Mouse (Mus musculus): ENCODE data around the gene Prss38.

Gene Prss38

DNA sequence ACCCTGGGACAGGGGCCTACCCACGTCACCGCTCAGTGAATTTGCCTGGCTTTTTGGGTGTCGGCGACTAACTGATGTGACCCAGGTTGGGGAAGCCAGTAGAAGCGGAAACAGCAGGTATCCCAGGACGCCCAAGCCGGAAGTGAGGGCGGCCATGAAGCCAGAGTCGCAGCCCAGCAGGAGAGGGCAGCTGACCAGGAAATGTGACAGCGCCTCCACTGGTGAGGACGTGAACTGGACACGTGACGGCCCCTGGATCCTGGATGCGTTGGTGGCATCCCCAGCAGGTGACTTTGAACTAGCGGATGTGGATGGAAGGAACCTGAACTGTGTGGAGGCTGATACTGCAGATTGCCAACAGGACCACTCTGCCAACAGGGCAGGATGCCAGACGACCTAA lies at the start of gene Prss38:
Gene Prss38, minus strand, starts transcription at position 183 of the 400 bp plus-strand sequence.
- no peak for DNase-seq

DNA sequence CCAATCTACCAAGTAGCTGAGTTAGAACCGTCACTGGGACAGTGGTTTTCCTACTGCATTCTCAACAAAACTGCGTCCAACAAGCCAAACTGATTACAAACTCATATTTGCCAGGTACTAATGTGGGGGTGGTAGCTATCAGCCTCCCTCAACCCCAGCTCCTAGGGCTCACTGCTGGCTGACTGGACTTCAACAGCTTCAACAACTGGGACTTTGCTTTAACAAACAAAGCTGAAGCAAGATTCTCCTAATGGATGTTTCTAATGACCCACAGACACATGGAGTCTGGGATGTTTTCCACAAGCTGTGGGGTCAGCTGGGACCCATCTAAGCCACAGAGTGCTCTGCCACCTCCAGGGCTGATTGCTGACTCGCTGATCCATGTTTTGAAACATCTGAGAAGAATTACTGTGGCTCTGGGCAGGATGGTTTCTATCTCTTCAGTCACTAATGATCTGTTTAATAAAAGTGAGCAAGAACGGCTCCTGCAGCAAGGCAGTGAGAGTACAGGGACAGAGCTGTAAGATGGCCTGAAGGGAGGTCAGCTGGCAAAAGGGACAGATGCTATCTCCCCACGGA lies 47.6 kb upstream of the Prss38 start:
- no peak for DNase-seq

DNA sequence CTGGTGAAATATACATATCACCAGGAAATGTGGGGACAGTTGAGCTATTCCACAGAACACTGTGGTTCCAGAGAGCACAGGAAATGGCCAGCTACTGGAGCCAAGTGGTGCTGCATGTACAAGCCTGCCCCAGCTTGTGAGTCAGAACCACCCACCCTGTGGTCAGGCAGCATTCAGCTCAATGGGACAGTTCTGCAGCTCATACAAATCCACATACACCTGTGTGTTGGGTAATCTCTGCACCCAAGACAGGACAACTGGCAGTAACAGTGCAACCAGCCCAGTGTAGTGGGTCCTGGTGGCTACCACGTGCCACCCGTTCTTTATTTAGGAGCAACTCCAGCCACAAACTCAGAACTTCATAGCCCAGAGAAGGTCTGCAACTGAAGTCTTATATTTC lies 46.5 kb upstream of the Prss38 start:
- DNase-seq, result no peak

DNA sequence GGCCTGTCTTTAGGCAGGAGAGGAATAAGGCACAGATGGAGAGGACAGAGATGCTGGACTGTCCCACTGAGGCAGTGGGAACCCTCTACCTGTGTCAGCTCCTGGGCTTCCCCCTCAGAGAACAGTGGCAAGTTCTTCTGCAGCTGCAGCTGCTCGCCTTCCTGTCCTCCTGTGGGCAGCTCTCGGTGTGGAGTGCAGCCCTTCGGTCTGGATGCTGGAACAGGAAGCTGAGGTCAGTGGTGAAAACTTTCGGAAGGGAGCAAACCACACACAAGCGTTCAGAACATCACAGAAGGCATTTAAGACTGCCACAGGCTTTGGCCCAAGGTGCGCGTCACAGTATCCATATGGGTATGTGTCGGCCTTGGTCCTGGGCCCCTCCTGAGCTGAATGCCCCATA lies 46.0 kb upstream of the Prss38 start:
- no peak for DNase-seq

DNA sequence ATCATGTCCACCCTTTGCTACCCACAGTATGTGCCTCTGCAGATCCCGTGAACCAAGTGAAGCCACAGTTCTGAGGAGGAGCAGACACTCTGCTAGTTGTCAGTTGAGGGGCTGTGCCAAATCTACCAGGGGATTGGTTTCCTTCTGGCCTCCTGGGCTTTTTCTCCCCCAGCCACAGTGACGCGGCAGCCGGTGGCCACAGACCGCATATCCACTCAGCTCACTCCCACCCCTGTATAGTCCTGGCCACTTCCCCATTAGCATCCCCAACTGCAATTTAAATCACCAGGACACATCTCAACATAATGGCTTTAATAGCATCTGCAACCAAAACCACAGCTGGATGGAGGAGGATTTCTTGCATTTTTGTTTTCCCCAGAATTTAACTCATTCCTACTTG lies 43.3 kb upstream of the Prss38 start:
- no peak for DNase-seq

DNA sequence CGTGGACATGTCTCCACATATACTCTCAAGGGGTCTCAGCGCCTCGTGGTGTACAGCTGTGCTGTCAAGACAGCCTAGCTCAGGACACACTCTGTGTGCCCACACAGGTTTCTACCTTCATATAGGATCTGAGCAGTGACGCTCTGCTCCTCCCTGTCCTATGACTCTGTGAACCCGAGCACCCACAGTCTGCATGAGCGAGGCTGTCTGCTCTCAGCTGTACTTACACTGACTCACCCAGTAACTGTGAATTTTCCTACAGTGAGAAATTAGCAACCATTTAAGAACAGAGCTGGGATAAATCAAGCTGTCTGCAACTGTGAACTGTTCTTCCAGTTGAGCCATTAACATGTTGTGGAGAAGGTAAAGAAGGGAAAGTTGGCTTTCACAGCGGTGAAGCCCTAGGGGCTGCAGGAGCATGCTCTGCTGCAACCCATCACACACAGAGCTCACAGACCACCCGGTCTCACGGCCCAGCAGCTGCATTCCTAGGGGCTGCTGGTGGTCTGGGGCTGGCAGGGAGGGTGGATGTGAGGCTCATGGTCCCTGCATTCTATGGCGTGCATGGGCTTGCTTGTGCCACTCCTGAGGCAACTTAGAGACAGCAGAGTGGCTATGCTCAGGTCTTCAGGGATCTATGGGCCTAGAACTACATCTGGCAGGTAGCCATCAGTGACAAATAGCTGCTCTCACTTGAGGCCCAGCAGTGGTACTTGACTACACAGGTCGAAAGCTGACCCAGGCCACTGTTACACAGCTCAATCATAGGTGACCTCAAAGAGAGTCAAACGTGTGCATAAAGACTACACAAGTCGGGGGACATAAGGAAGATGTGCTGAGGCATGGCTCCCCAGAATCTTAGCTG lies 37.8 kb upstream of the Prss38 start:
- no peak for DNase-seq

DNA sequence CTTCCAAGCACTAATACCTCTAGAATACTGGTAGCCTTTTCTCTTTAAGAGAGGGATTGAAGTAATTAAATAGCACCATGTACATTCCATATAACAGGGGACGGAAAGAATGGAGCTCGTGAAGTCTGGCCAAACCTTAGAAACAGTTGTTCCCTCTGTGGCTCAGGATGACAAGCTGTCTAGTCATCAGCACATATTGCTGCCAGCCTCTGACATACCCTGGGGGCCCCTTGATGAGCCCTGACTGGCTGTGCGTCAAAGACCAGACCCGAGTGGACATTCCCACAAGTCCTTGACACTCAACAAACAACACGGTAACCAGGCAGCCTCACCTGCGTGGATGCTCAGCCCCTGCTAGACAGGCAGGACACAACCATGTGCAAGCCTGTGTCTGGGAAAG lies 36.6 kb upstream of the Prss38 start:
- DNase-seq, result no peak

DNA sequence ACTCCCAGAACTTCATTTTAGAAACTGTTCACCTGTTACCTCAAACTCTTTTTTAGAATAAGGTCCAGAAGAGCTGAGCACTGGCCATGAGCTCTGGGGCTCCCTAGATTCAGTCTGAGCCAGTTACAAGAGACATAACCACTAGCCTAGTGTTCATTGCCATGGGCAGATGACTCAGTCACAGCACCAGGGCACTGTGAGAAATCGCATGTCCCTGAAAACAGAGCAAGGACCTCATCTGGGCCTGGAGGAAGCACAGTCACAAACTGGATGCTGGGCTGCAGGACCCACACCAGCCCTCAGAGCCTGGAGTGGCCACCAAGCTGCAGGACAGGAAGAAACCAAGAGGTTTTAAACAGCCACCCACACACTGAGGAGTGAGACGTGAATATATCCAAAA lies 35.4 kb upstream of the Prss38 start:
- no peak for DNase-seq

DNA sequence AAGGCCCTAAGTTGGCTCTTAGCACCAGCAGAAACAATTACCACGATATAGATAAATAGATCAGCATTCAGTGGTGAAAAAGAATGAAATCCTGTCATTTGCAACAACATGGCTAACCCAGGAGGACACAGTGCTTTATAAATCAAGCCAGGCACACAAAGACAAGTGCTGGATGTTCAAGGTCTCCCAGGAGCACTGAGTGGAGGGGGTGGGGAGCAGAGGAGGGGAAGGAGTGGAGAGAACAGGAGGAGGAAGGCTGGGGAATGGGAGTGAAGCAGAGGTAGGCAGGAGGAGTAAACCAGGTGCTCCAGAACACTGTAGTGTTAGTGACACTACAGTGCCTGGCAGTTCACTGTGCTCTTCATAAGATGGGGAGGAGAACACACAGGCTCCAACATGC lies 30.3 kb upstream of the Prss38 start:
- DNase-seq, result no peak

DNA sequence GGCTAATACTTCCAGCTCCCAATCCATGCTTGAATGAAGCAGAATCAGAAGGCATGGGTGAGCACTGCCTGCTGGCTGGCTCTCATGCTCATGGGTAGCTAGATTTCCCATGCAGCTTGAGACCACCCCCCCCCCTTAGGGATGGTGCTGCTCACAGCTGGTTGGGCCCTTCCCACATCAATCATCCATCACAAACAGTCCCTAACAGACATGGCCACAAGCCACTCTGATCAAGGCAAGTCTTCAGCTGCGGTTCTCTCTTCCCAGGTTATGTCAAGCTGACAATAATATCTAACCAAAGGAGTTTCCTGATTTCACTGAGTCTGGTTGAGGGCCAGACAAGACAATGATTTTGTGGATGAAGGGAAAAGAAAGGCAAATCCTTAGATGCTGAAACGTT lies 25.4 kb upstream of the Prss38 start:
- peak; percentile 34 for DNase-seq

DNA sequence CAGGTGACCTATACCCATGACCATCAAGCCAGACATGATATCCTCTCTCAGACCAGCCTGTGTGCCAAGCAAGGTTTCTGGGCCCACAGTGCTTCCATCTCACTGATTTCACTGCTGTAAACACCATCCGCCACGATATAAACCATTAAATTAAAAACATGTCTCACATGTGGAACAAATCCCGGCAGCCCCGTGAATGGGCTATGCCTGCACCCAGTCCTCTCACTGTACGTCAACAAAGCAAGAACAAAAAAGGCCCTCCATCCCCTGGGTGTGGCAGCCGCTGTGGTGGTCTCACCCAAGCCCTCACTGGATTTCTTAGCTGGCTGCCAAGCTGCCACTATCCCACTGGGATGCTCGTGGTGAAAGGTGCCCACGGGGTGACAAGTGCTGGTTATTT lies 24.4 kb upstream of the Prss38 start:
- no peak for DNase-seq

DNA sequence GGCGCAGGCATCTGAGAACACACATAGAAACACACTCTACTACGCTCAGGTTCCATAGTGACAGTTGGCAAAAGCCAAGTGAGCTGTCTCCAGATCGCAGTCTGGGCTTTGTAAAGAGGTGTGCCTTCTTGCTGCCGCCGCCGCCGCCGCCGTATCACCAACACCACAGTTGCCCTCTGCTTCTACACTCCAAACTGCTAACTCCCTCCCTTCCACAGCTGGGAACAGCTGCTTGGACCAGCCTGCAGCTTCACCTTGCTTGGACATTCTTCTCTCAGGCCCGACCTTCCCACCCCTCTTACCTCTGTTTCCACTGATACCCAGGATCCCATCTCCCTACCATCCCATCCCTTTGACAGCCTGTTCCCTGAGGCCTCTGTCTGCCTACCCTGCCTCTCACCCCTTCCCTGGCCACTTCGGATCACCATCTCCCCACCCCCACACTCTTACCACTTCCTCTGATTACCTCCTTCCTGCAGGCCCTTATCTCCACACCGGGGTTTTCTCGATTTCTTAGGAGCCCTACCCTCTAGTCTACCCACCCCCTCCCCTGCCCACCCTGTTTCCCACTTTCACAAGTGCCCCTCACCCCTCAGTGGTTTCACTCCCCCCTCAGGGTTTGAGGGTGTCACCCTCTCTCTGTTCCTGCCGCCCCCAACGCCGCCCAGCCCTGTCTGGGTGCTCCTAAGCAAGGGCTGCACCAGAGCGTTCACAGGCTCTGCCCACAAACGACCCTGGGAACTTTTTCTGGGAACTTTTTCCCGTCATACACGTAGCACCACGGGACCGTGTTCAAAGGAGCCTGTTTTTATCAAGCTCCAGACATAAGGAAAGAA lies 22.3 kb upstream of the Prss38 start:
- peak; percentile 58 for DNase-seq

DNA sequence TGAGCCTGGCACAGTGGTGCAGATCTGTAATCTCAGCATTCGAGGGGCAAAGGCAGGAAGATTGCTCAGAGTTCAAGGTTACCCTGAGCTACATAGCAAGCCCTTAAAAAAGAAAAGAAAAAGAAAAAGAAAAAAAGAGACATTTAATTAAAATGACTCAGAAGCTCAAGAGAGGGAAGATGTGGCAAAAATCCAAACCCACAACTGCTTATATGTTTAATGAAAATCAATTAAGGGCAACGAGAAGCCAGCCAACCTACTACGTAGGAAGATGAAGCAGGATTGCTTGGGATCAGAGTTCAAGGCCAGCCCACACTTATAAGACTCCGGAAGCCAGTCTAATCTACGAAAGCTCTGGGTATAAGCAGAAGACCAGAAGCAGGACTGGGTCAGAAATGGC lies 19.0 kb upstream of the Prss38 start:
- DNase-seq, result no peak

DNA sequence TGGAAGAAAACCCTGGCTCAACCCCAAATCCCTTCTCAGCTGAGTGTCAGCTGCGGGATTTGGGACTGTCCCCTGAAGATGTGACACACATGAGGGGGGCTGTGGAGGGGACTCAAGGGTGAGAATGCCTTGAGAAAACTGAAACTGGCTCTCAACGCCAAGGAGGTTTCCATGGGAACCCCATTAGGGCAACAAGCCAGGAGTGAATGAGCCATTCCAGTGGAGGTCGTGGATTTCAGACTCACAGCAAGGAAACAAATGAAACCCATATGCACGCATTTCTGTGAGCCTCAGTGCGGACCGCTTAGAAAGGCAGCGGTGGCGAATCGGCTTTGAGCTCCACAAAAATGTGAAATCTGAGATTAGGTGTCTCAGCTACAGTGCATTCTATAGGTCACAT lies 18.1 kb upstream of the Prss38 start:
- DNase-seq, result no peak

DNA sequence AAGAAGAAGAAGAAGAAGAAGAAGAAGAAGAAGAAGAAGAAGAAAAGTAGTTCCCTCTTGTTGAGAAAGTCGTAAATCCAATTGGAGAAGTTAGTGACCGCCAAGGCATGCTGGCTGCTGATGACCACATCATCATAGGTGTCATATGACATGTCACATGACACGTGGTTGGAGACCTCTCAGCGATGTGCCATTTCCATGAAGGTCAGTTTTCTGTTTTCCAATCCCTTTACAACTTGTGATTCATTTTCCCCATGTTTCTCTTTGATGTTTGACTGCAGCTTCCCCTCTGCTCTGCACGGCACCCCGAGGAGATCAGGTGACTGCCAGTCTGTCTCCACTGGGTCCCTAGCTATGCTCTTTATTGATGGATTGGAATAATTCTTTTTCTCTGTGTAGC lies 16.8 kb upstream of the Prss38 start:
- no peak for DNase-seq

DNA sequence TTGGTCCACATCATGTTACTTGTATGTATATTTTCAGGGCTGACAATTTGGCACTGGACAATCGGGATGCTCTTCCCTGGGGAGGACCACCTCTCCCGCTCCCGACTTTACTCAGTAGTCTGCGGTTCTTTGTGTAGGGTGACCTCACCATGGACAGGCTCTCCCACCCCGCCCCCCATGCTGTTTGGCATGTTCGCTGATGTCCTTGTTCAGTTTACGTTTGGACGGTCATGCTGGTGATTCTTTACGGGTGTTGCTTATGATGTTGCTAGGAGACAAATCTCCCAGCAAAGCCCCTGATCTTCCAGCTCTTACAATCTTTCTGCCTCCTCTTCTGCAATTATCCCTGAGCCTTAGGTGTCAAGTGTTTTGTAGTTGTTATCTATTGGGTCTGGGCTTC lies 15.0 kb upstream of the Prss38 start:
- no peak for DNase-seq

DNA sequence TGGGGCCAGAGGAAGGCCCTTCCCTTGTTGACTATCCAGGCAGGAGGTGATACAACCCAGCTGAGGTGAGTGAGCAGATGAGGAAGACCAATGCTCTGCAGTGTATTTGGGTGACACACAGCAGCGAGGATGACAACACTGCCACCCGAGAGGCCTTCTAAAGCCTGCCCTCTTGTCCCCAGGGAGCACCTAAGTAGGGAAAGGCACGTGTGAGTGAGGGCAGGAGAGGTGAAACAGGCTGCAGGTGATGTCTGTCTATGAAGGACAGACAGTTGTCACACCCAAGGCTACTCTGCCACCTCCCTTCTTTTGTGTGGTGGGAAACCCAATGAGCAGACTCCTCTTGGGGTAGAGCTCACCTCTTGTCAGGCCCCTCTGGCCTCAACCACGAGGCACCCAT lies 14.2 kb upstream of the Prss38 start:
- no peak for DNase-seq

DNA sequence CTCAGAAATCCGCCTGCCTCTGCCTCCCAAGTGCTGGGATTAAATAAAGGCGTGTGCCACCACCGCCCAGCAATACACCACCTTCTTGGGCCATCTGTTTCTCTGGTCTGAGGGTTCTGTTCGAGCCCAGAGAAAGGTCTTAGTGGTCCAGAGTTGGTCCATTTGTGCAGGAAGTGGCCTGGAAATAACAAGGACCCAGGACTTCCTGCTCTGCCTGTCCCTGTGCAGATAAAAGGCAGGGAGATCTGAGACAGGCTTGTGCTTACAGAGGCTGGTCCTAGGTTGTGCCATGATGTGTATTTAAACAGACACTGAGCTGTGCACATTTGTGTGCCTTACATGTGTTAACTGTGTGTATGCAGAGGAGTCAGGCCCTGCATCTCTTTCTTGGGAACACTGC lies 13.3 kb upstream of the Prss38 start:
- no peak for DNase-seq

DNA sequence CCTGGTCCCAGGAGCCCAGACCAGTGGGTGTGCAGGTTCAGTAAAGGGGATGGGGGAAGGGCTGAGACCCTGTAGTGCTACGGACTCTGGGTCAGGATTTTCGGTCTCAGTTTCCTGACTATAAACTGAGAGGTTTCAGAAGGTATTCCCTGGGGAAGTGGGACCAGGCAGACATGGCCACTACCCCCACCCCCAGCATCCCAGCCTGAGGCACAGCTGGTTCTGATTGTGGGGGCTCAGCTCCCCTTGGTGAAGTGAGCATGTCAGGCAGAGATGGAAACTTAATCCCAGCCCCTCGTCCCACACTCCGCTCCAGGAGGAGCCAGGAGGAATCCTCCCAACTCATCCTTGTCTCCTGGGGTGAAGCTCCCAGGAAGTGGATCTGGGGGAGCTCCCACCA lies 12.0 kb upstream of the Prss38 start:
- no peak for DNase-seq

DNA sequence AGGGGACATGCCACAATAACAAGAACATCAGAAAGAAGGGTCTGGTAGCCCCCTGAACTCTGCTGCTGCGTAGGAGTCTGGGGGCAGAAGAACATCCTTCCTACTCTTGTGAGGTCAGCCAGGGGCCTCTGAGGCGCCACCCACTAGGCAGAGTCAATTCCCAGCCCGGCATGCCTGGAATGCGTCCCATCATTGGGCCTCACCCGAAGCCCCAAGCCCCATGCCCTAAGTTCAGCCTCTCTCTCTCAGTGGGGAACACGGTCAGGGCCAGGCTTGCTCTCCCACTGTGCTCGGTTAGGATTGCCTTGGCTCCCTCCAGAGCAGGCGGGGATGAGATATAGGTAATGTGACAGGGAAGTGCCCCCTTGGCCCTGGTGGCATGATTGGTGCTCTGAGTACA lies 9.7 kb upstream of the Prss38 start:
- no peak for DNase-seq

DNA sequence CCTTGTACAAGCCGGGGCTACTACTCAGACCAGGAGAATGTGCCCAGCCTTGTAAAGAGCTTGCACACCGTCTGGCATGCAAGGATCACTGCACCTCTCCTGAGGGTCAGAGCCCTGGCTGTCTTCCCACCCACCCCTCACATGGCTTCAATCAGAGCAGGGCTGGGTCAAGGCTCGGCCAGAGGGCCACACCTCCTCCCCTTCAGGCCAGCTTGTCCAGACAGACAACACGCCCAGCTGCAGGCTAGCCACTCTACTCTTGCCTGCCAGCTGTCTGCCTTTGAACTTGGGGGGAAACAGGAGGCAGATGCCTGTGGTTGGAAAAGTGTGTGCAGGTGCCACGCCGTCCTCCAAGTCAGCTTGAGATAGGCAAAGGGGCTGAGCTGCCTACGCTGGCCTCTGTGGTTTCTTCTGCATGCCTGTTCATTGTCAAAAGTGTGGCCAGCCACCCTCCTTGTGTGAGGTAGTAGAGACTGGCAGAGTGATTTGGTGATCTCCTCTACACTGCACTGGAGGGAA lies 9.0 kb upstream of the Prss38 start:
- peak; percentile 79 for DNase-seq

DNA sequence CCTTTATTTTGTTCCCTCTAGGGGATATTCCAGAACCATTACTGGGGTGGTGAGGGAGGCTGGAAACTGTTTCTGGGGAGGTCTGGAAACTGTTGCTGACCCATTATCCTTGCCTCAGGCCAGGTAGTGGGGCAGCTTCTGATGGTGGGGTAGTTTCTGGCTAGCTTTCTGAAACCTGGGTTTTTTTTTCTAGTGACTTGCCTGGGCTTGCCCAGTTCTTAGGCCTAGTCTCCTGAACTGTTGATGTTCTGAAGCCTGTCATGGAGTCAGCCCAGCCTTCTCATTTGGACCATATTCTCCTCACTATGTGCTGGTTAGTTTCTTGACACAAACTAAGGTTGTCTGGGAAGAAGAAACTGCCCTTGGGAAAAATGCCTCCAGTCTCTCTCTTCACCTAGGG lies 4.1 kb upstream of the Prss38 start:
- no peak for DNase-seq

DNA sequence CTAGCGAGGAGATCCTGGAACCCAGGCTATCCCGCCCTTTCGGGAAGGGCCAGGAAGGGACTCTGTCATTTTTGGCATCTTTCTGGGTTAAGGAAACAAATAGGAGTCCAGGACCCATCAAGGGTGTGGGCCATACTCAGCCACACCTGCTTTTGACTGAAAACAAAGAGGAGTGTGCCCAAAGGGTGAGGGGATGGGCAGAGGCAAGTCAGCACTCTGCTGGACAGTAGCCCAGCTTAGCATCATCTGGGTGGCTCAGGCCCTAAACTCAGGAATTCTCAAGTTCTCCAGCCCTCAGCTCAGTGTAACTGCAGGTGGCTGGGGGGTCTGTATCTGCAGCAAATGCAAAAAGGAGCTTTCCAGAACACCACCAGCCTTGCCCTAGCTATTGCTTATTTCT lies 2.5 kb upstream of the Prss38 start:
- no peak for DNase-seq

DNA sequence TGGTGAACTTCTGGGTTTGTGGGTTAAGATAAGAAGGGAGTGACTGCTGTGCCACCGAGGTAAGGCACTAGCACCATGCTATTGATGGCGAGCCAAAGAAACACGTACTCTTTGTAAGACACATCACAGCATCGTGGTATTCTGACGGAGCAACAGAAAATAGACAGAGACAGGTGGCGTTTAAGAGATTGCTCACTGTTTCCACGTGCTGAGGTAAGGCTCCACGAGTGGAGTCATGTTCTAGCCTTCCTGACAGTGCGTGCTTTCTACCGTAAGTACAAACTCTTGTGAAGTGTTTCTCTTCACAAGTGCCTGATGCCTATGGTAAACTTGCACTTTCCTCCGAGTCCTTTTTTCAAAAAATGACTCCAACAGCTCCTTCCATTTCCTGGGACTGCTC lies 5.6 kb downstream of the Prss38 start:
- DNase-seq, result no peak
